Mouse (Mus musculus) myocyte (in vitro differentiated cells): ENCODE data around the gene Ufsp2. TPM values are rescaled to one million over a fixed set of nuclear protein-coding genes. Genes with fewer than 3 reads are reported as not detected.
A peak's percentile ranks its signal among the peaks of the same experiment; 100 is the strongest.

Source experiments
- H3K27me3 ChIP-seq: one replicate; pipeline ENCODE4 v1.6.1; 2011; ENCODE audit not compliant: control insufficient read depth, insufficient read depth, insufficient read length
- H3K36me3 ChIP-seq: one replicate; pipeline ENCODE4 v1.6.1; 2011; ENCODE audit not compliant: control insufficient read depth, insufficient read depth
- H3K4me2 ChIP-seq: one replicate; pipeline ENCODE4 v1.6.1; 2011; ENCODE audit warnings: low read depth, control low read depth
- H3K4me3 ChIP-seq: one replicate; pipeline ENCODE4 v1.5.1; 2011; ENCODE audit warnings: mild to moderate bottlenecking, control low read depth, moderate library complexity
- H3K79me2 ChIP-seq: one replicate; pipeline ENCODE4 v1.6.1; 2011; ENCODE audit not compliant: control insufficient read depth, insufficient read depth
- H3ac ChIP-seq: one replicate; pipeline ENCODE4 v1.6.1; 2011; ENCODE audit not compliant: control insufficient read depth, insufficient read length
- CEBPB ChIP-seq: IDR thresholded peaks from 2 replicates; pipeline ENCODE4 v1.6.1; 2011; ENCODE audit warnings: mild to moderate bottlenecking, moderate library complexity; ENCODE audit not compliant: poor library complexity, insufficient read depth, severe bottlenecking
- E2F4 ChIP-seq: IDR thresholded peaks from one replicate; pipeline ENCODE4 v1.6.1; 2011; ENCODE audit warnings: mild to moderate bottlenecking, control low read depth, moderate library complexity; ENCODE audit not compliant: insufficient read depth
- MAX ChIP-seq: IDR thresholded peaks from one replicate; pipeline ENCODE4 v1.6.1; 2011; ENCODE audit warnings: low read depth, mild to moderate bottlenecking, control low read depth
- MYOD1 ChIP-seq, 3 experiments: IDR thresholded peaks; one replicate each; pipeline ENCODE4 v1.6.1; 2011; ENCODE audit warnings: control low read depth in 2 of 3, low read depth in 2 of 3, mild to moderate bottlenecking in 2 of 3, moderate library complexity in 1 of 3; ENCODE audit not compliant: insufficient read length in 2 of 3, control insufficient read depth in 1 of 3
- MYOG ChIP-seq, 3 experiments: IDR thresholded peaks; one replicate each; pipeline ENCODE4 v1.6.1; 2011; ENCODE audit warnings: control low read depth in 2 of 3, low read depth in 2 of 3, mild to moderate bottlenecking in 2 of 3; ENCODE audit not compliant: insufficient read length in 2 of 3, control insufficient read depth in 1 of 3, insufficient read depth in 1 of 3
- POLR2A ChIP-seq: IDR thresholded peaks from one replicate; pipeline ENCODE4 v1.6.1; 2011; ENCODE audit warnings: low read depth, mild to moderate bottlenecking, control low read depth, moderate library complexity; ENCODE audit not compliant: insufficient read length
- POLR2AphosphoS2 ChIP-seq: IDR thresholded peaks from one replicate; pipeline ENCODE4 v1.6.1; 2011; ENCODE audit warnings: low read depth, control low read depth; ENCODE audit not compliant: insufficient read length
- REST ChIP-seq: IDR thresholded peaks from one replicate; pipeline ENCODE4 v1.6.1; 2011; ENCODE audit warnings: mild to moderate bottlenecking, control low read depth, moderate library complexity; ENCODE audit not compliant: insufficient read depth, insufficient read length
- SRF ChIP-seq: IDR thresholded peaks from one replicate; pipeline ENCODE4 v1.6.1; 2011; ENCODE audit warnings: low read depth; ENCODE audit not compliant: control insufficient read depth, insufficient read length
- TCF12 ChIP-seq: IDR thresholded peaks from one replicate; pipeline ENCODE4 v1.6.1; 2011; ENCODE audit warnings: mild to moderate bottlenecking, control low read depth; ENCODE audit not compliant: poor library complexity, insufficient read depth, severe bottlenecking
- TCF3 ChIP-seq: IDR thresholded peaks from one replicate; pipeline ENCODE4 v1.6.1; 2011; ENCODE audit warnings: low read depth, control low read depth; ENCODE audit not compliant: insufficient read length
- USF1 ChIP-seq: IDR thresholded peaks from one replicate; pipeline ENCODE4 v1.6.1; 2011; ENCODE audit warnings: low read depth, mild to moderate bottlenecking, control low read depth, moderate library complexity
- polyA plus RNA-seq: library from polyadenylated mRNA; unstranded; fragments of >200 nt; fragmentation: generic; extraction: Trizol; gene quantifications from one replicate; pipeline ENCODE4 v1.2.1, GENCODE M21; 2012; ENCODE audit warnings: missing spikeins

Gene Ufsp2
- polyA plus RNA-seq, 1 experiment: 17.9 TPM

DNA sequence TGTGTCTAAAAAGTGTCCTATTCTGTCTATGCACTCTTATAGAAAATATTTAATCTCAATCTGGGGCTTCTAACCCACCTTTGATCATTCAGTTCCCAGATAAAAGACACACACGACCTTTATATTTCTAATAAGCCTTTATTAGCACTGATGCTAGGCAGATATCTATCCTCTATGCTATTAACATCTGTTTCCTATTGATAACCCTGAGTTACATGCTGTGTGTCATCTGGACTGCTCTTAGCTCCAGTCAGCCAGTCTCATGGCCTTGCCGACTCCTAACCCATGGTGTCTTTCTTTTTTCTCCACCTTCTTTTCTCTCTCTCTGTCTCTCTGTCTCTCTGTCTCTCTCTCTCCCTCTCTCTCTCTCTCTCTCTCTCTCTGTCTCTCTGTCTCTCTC, 12.9 kb downstream of the Ufsp2 start:
- H3K36me3 ChIP-seq: peaks cover 34% of the 10 kb centered on the region

DNA sequence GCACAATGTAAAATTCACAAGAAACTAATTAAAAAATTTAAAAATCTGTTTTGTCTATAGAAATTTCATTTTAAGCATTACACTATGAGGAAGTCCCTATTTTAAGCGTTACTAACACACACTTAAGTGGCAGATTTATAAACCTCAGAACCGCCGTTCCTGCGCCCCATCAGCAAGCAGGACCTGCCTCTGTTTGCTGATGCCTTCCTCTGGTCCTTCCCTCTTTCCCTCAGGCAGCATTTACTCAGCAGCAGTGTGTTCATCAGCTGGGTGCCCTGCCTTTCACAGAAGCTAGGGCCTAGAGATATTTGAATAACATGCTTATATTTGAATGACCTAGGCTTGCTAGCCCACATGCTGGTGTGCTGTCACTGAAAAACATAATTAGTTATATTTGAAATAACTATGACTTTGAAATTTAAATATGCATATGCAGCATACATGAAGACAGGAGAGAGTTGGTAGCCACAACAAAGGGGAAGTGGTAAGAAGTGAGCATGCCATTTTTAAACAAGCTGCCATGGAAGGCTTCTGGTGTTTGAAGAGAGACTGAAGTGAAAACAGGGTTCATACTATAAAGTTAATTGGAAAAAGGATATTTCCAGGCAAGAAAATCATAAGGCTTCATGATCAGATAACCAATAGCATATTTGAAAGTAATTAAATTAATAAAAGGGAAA, 15.4 kb downstream of the Ufsp2 start:
- TF ChIP-seq E2F4: no peak
- no peak for TF ChIP-seq TCF3
- no peak for TF ChIP-seq SRF
- TF ChIP-seq POLR2AphosphoS2: no peak
- TF ChIP-seq TCF12: no peak
- no peak for TF ChIP-seq REST
- no peak for TF ChIP-seq CEBPB
- TF ChIP-seq MYOG (IDR thresholded peaks at IDR 0.05; ENCODE audit: control insufficient read depth in 1 of 3, insufficient read depth in 1 of 3, insufficient read length in 2 of 3, low read depth in 2 of 3): no peak
- TF ChIP-seq USF1: no peak
- no peak for TF ChIP-seq POLR2A
- no peak for TF ChIP-seq MYOD1 (IDR thresholded peaks at IDR 0.05; ENCODE audit: control insufficient read depth in 1 of 3, insufficient read length in 2 of 3, low read depth in 2 of 3)
- TF ChIP-seq MAX: no peak
- no peaks in the 10 kb centered on the region for H3K79me2 ChIP-seq
- H3K36me3 ChIP-seq: peaks cover 37% of the 10 kb centered on the region
- H3ac ChIP-seq: no peak overlapping the region
- H3K27me3 ChIP-seq: no peaks in the 10 kb centered on the region
- no peak overlapping the region for H3K4me3 ChIP-seq
- no peak overlapping the region for H3K4me2 ChIP-seq

More for the DNA sequence above, 12.9 kb downstream of the Ufsp2 start:
- Histone ChIP-seq H3K27me3 (no peaks in the 10 kb centered on the region), H3K79me2 (no peaks in the 10 kb centered on the region), H3ac (no peak overlapping the region), H3K4me3 (no peak overlapping the region), H3K4me2 (no peak overlapping the region)
- no peak for TF ChIP-seq REST
- no peak for TF ChIP-seq MYOG (IDR thresholded peaks at IDR 0.05; ENCODE audit: control insufficient read depth in 1 of 3, insufficient read depth in 1 of 3, insufficient read length in 2 of 3, low read depth in 2 of 3)
- TF ChIP-seq POLR2A: no peak
- no peak for TF ChIP-seq MAX
- TF ChIP-seq USF1: no peak
- no peak for TF ChIP-seq POLR2AphosphoS2
- TF ChIP-seq E2F4: no peak
- no peak for TF ChIP-seq TCF12
- no peak for TF ChIP-seq CEBPB
- no peak for TF ChIP-seq SRF
- TF ChIP-seq TCF3: no peak
- no peak for TF ChIP-seq MYOD1 (IDR thresholded peaks at IDR 0.05; ENCODE audit: control insufficient read depth in 1 of 3, insufficient read length in 2 of 3, low read depth in 2 of 3)

DNA sequence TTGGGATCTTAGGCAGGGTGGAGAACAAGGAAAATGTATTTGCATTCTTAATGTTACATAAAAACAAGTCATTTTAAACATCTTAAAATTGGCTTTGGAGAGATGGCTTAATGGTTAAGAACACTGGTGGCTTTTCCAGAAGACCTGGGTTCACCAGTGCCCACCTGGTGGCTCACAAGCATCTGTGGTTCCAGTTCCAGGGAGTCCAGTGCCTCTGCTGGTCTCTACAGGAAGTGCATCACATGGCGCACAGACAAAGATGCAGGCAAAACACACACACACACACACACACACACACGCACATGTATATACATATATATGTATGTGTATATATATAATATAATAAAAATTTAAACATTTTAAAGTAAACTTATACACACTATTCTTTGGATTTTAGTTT, 18.8 kb downstream of the Ufsp2 start:
- peaks cover 32% of the 10 kb centered on the region for H3K36me3 ChIP-seq
- H3K27me3 ChIP-seq: no peaks in the 10 kb centered on the region
- H3K4me2 ChIP-seq: no peak overlapping the region
- no peak overlapping the region for H3ac ChIP-seq
- no peak overlapping the region for H3K4me3 ChIP-seq
- no peak for TF ChIP-seq TCF12
- TF ChIP-seq POLR2AphosphoS2: no peak
- no peak for TF ChIP-seq MAX
- TF ChIP-seq POLR2A: no peak
- TF ChIP-seq CEBPB: no peak
- no peaks in the 10 kb centered on the region for H3K79me2 ChIP-seq

DNA sequence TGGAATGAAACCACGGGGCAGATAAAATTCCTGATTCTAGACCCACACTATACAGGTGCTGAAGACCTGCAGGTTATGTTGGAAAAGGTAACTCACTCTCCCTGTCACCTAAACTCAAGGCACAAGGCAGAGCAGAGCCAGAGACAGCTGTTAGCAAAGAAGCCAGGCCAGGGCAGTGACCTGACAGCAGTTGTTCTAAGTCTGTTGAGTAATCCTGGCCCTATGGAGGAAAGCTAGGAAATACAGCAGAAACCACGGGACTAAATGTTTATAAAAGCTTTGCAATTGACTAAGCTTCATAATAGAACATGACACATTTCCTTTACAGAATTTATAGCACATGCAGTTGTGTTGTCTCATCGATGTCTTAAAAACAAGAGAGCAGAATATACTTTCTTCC, 20.2 kb downstream of the Ufsp2 start:
- H3K4me3 ChIP-seq: no peak overlapping the region
- no peaks in the 10 kb centered on the region for H3K27me3 ChIP-seq
- peaks cover 26% of the 10 kb centered on the region for H3K36me3 ChIP-seq
- TF ChIP-seq MYOD1 (IDR thresholded peaks at IDR 0.05; ENCODE audit: control insufficient read depth in 1 of 3, insufficient read length in 2 of 3, low read depth in 2 of 3) (peak in 1 of 3 experiments; percentile 20), CEBPB (no peak), MYOG (IDR thresholded peaks at IDR 0.05; ENCODE audit: control insufficient read depth in 1 of 3, insufficient read depth in 1 of 3, insufficient read length in 2 of 3, low read depth in 2 of 3) (peak in 1 of 3 experiments; percentile 20)
- H3K79me2 ChIP-seq: no peaks in the 10 kb centered on the region
- no peak overlapping the region for H3K4me2 ChIP-seq
- H3ac ChIP-seq: no peak overlapping the region

DNA sequence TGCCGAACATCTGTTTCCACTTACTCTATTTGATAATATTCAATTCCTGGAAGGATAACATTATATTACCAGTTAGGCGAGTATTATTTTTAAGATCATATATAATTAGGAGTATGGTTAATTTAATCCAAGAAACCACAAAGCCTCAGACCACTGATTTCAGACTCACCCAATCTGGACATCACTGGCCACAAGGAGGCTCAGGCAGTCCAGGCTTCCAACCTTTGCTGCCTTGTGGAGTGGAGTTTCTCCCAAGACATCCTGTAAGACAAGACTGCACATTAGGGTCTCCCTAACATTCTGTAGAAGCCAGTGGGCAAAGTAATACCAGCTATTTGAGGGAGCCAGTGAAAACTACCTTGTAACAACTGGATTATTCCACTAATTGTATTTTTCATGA, 22.9 kb downstream of the Ufsp2 start:
- no peak for TF ChIP-seq POLR2AphosphoS2
- no peak for TF ChIP-seq TCF3
- TF ChIP-seq MAX: no peak
- no peak for TF ChIP-seq POLR2A
- TF ChIP-seq E2F4: no peak
- TF ChIP-seq CEBPB: no peak
- TF ChIP-seq SRF: no peak
- TF ChIP-seq TCF12: no peak
- TF ChIP-seq MYOD1 (IDR thresholded peaks at IDR 0.05; ENCODE audit: control insufficient read depth in 1 of 3, insufficient read length in 2 of 3, low read depth in 2 of 3): no peak
- no peak for TF ChIP-seq REST
- no peak for TF ChIP-seq USF1
- TF ChIP-seq MYOG (IDR thresholded peaks at IDR 0.05; ENCODE audit: control insufficient read depth in 1 of 3, insufficient read depth in 1 of 3, insufficient read length in 2 of 3, low read depth in 2 of 3): no peak
- Histone ChIP-seq H3K79me2 (no peaks in the 10 kb centered on the region), H3K36me3 (peaks cover 20% of the 10 kb centered on the region), H3K4me3 (no peak overlapping the region), H3K27me3 (no peaks in the 10 kb centered on the region), H3K4me2 (peak overlapping the region; percentile 91), H3ac (no peak overlapping the region)
